Comparison of ENCODE assay signal across 9 mouse cellular contexts in genomic region chr1:135668331-135668730, GRCm38 (mm10). TPM values are rescaled to one million over a fixed set of nuclear protein-coding genes. Genes with fewer than 3 reads are reported as not detected.
A peak's percentile ranks its signal among the peaks of the same experiment; 100 is the strongest.
DNase-seq lines count a peak whose midpoint lies in the region; ATAC-seq and TF ChIP-seq lines count a peak whose summit lies in the region.
"Had no signal": no experiment of that assay in that cellular context is flagged by ENCODE, and none has a peak within 500 bp of the region (broad histone marks: within the 10 kb centered on the region; RNA-seq: fewer than 3 reads in every experiment).

No protein-coding gene starts in this region.

- TF ChIP-seq EP300 in heart, adult 2 months (IDR thresholded peaks at IDR 0.05; ENCODE audit: insufficient read depth, low read depth, low read length) = 0 out of 2 replicates have a peak, but pooled peaks have one; percentile 17

- no peak for TF ChIP-seq CTCF in heart, adult 2 months (IDR thresholded peaks at IDR 0.05)

- intact Hi-C loops in heart, adult 2 months (cut with DNase I) = no loop called here

- H3K4me2 ChIP-seq in heart, embryonic 12.5 days = no peak overlapping the region
- no peak overlapping the region for H3K4me2 ChIP-seq in embryonic facial prominence, embryonic 11.5 days (ENCODE audit: low read depth, low read length)
- no peak overlapping the region for H3K4me2 ChIP-seq in limb, embryonic 13.5 days (replicated peaks)
- H3K4me2 ChIP-seq: lung, embryonic 15.5 days had no signal

- H3K36me3 ChIP-seq in heart, adult 2 months (ENCODE audit: control insufficient read depth, insufficient read depth, low read length) = no peaks in the 10 kb centered on the region
- H3K36me3 ChIP-seq in heart, embryonic 12.5 days = peaks cover 6% of the 10 kb centered on the region
- no peaks in the 10 kb centered on the region for H3K36me3 ChIP-seq in embryonic facial prominence, embryonic 11.5 days (replicated peaks; ENCODE audit: control insufficient read depth, insufficient read depth, low read depth, low read length)
- H3K36me3 ChIP-seq in limb, embryonic 13.5 days = no peaks in the 10 kb centered on the region
- H3K36me3 ChIP-seq: lung, embryonic 15.5 days had no signal

- WGBS in heart, adult 2 months = 80% methylated on average over 3 of the region's 3 CpGs
- WGBS in heart, embryonic 12.5 days = 71% methylated on average over 3 of the region's 3 CpGs
- WGBS in embryonic facial prominence, embryonic 11.5 days = 47% methylated on average over 3 of the region's 3 CpGs
- 11% methylated on average over 3 of the region's 3 CpGs for WGBS in limb, embryonic 13.5 days

- DNase-seq in heart, adult 2 months = peak; percentile 59 to 64
- peak; percentile 76 for DNase-seq in MN1 (ENCODE audit: low spot score)
- peak; percentile 80 for DNase-seq in embryonic facial prominence, embryonic 11.5 days (ENCODE audit: low spot score)
- no peak for DNase-seq in lung, postnatal 10 days
- DNase-seq in cerebellum, adult 9-11 months = no peak
- DNase-seq in thymus, postnatal 4 days = no peak

- H3K4me3 ChIP-seq in heart, adult 2 months = no peak overlapping the region
- H3K4me3 ChIP-seq in heart, embryonic 12.5 days = no peak overlapping the region
- no peak overlapping the region for H3K4me3 ChIP-seq in embryonic facial prominence, embryonic 11.5 days (ENCODE audit: low read depth, low read length)
- H3K4me3 ChIP-seq in limb, embryonic 13.5 days = no peak overlapping the region
- H3K4me3 ChIP-seq: lung, embryonic 15.5 days had no signal

- no peaks in the 10 kb centered on the region for H3K79me2 ChIP-seq in heart, adult 2 months (replicated peaks; ENCODE audit: control insufficient read depth, insufficient read depth, low read length)

- H3K4me1 ChIP-seq in heart, adult 2 months (ENCODE audit: control insufficient read depth, insufficient read depth, low read length) = peaks cover 35% of the 10 kb centered on the region
- H3K4me1 ChIP-seq in heart, embryonic 12.5 days (replicated peaks) = peaks cover 67% of the 10 kb centered on the region
- H3K4me1 ChIP-seq in embryonic facial prominence, embryonic 11.5 days (ENCODE audit: control insufficient read depth, insufficient read depth, low read length) = peaks cover 3% of the 10 kb centered on the region
- H3K4me1 ChIP-seq in limb, embryonic 13.5 days = peaks cover 42% of the 10 kb centered on the region

- no peak; the same call in 1 of the 2 replicates for ATAC-seq in heart, embryonic 12.5 days (ENCODE audit: insufficient number of reproducible peaks, low FRiP score)
- peak; percentile 75 for ATAC-seq in embryonic facial prominence, embryonic 11.5 days (replicated peaks; ENCODE audit: insufficient number of reproducible peaks, low FRiP score, low TSS enrichment, low read depth)
- ATAC-seq in limb, embryonic 13.5 days (ENCODE audit: low FRiP score, low read depth) = peak; percentile 80

- no peak overlapping the region; the same call in 1 of the 2 replicates for H3K27ac ChIP-seq in heart, adult 2 months
- H3K27ac ChIP-seq in heart, embryonic 12.5 days (ENCODE audit: poor library complexity, severe bottlenecking) = no peak overlapping the region
- H3K27ac ChIP-seq in embryonic facial prominence, embryonic 11.5 days (replicated peaks; ENCODE audit: low read depth, low read length) = no peak overlapping the region
- H3K27ac ChIP-seq in limb, embryonic 13.5 days = no peak overlapping the region
- H3K27ac ChIP-seq: lung, embryonic 15.5 days had no signal

- no peaks in the 10 kb centered on the region for H3K9me3 ChIP-seq in heart, embryonic 12.5 days (replicated peaks)
- no peaks in the 10 kb centered on the region for H3K9me3 ChIP-seq in embryonic facial prominence, embryonic 11.5 days (replicated peaks; ENCODE audit: control insufficient read depth, low read length)
- no peaks in the 10 kb centered on the region for H3K9me3 ChIP-seq in limb, embryonic 13.5 days
- H3K9me3 ChIP-seq: lung, embryonic 15.5 days had no signal

- H3K27me3 ChIP-seq in heart, adult 2 months (ENCODE audit: control insufficient read depth, insufficient read depth, low read length) = no peaks in the 10 kb centered on the region
- no peaks in the 10 kb centered on the region for H3K27me3 ChIP-seq in heart, embryonic 12.5 days (replicated peaks)
- H3K27me3 ChIP-seq in embryonic facial prominence, embryonic 11.5 days (ENCODE audit: control insufficient read depth, insufficient read depth, low read length) = no peaks in the 10 kb centered on the region
- no peaks in the 10 kb centered on the region for H3K27me3 ChIP-seq in limb, embryonic 13.5 days
- H3K27me3 ChIP-seq: lung, embryonic 15.5 days had no signal

- no peak for TF ChIP-seq POLR2A in heart, adult 2 months (IDR thresholded peaks at IDR 0.05; ENCODE audit: insufficient read depth, low read depth, low read length)

- no peak overlapping the region for H3K9ac ChIP-seq in heart, adult 2 months (ENCODE audit: low read depth, low read length)
- no peak overlapping the region for H3K9ac ChIP-seq in heart, embryonic 12.5 days
- no peak overlapping the region for H3K9ac ChIP-seq in embryonic facial prominence, embryonic 11.5 days (replicated peaks; ENCODE audit: low read length)
- H3K9ac ChIP-seq in limb, embryonic 13.5 days = no peak overlapping the region
- H3K9ac ChIP-seq: lung, embryonic 15.5 days had no signal

RNA-seq across cellular contexts. Expression of gene Csrp1, which starts 51.5 kb away (rescaled TPM):
- total RNA-seq in heart, adult 2 months (2021) = 10 to 100 TPM; 50.1 to 50.5 TPM
- 99.2 and 128 TPM in 2 replicates for polyA plus RNA-seq in heart, adult 2 months (2012; rRNA removed)
- 266 and 270 TPM in 2 replicates for polyA plus RNA-seq in heart, embryonic 12.5 days (2016; fragmentation: Nextera tagmentation; extraction: Ambion mirVana)
- polyA plus RNA-seq in embryonic facial prominence, embryonic 11.5 days (2014; fragmentation: Nextera tagmentation; extraction: Ambion mirVana) = 52.9 and 53.2 TPM in 2 replicates
- 74.0 and 77.5 TPM in 2 replicates for polyA plus RNA-seq in limb, embryonic 13.5 days (2015; fragmentation: Nextera tagmentation; extraction: Ambion mirVana)

Comparison
In these comparisons a context has a peak if more than half of its experiments do, and no peak if none do; other contexts are left out.
1. DNase-seq: peak in heart, adult 2 months (2 of 2), MN1 (single experiment) and embryonic facial prominence, embryonic 11.5 days (single experiment); none in lung, postnatal 10 days (single experiment), cerebellum, adult 9-11 months (single experiment) and thymus, postnatal 4 days (single experiment).